Mouse (Mus musculus): ENCODE results near the gene Gm20708. TPM values are rescaled to one million over a fixed set of nuclear protein-coding genes. Genes with fewer than 3 reads are reported as not detected.

Gm20708 gene
- polyA plus RNA-seq, 1 experiment from 2014 or later, result 0.70 TPM

DNA sequence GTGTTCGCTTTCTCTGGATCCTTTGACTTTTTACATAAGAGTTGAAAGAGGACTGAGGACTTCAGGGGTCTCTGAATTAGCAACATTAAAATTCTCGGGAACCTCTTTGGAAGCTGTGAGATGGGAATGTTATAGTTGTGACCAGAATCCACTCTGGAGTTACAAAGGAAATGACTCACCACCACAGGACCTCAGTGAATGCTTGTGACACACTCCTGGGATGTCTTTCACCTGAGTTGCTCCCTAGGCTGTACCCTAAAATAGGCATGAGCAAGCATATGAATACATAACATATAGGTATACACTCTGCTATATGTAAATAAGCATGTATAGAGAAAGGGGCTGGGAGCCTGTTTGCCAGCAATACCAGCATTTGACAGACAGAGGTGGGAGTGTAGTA lies 34.0 kb downstream of the Gm20708 start:
- WGBS, result 87% methylated on average over 2 of the region's 2 CpGs

DNA sequence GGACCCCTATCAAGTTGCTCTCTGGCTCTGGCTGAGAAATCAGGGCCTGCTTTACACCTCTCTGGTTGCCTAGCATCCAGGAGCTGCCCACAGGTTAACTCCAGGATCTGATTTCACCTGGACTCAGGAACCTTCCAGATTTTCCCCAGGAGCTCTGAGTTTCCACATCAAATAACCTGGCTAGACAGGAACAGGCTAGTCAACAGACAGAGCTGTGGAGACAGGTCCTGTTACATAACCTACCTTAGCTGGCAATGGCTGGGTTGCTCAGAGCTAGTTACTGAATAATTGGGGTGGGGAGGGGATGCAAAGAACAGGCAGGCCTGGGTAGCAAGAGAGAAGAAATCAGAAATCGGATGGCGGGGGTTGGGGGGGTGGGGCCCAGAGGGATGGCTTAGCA lies 35.5 kb downstream of the Gm20708 start:
- H3K4me3 ChIP-seq (replicated peaks), result no peak overlapping the region
- no peaks in the 10 kb centered on the region for H3K9me3 ChIP-seq
- 71% methylated on average over 2 of the region's 2 CpGs for WGBS
- H3K9ac ChIP-seq (replicated peaks), result no peak overlapping the region
- no peaks in the 10 kb centered on the region for H3K27me3 ChIP-seq
- no peak overlapping the region for H3K4me2 ChIP-seq (replicated peaks)
- no peak overlapping the region for H3K27ac ChIP-seq
- H3K4me1 ChIP-seq (replicated peaks), result peaks cover 19% of the 10 kb centered on the region
- H3K36me3 ChIP-seq, result no peaks in the 10 kb centered on the region
- no peak for ATAC-seq

More for the DNA sequence above, 34.0 kb downstream of the Gm20708 start:
- Histone ChIP-seq H3K9me3 (no peaks in the 10 kb centered on the region), H3K4me2 (replicated peaks) (no peak overlapping the region), H3K4me1 (replicated peaks) (peaks cover 9% of the 10 kb centered on the region), H3K9ac (replicated peaks) (no peak overlapping the region), H3K27ac (no peak overlapping the region), H3K36me3 (no peaks in the 10 kb centered on the region), H3K4me3 (replicated peaks) (no peak overlapping the region), H3K27me3 (no peaks in the 10 kb centered on the region)
- no peak for ATAC-seq

DNA sequence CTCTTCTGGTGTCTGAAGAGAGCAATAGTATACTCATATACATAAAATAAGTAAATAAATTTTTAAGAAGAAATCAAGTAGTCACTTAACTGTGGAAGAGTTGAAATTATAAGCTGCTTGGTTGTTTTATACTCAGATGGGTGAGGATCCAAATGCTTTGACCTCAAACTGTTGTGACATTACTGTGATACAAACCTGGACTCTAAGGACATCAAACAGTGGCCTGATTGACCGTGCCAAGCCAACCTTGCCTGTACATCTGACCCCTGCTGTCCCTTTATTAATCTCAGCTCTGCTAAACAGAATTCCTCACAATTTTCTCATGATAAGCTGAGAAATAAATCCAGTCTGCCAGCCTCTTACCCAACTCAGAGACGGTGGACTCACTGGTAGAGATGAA lies 36.2 kb downstream of the Gm20708 start:
- no peak overlapping the region for H3K9ac ChIP-seq (replicated peaks)
- WGBS, result 75% methylated on average over 2 of the region's 2 CpGs
- H3K4me2 ChIP-seq (replicated peaks), result no peak overlapping the region
- H3K4me3 ChIP-seq (replicated peaks), result no peak overlapping the region
- no peak for ATAC-seq
- H3K4me1 ChIP-seq (replicated peaks), result peaks cover 25% of the 10 kb centered on the region
- H3K36me3 ChIP-seq, result no peaks in the 10 kb centered on the region
- no peak overlapping the region for H3K27ac ChIP-seq
- H3K27me3 ChIP-seq, result no peaks in the 10 kb centered on the region
- H3K9me3 ChIP-seq, result no peaks in the 10 kb centered on the region

DNA sequence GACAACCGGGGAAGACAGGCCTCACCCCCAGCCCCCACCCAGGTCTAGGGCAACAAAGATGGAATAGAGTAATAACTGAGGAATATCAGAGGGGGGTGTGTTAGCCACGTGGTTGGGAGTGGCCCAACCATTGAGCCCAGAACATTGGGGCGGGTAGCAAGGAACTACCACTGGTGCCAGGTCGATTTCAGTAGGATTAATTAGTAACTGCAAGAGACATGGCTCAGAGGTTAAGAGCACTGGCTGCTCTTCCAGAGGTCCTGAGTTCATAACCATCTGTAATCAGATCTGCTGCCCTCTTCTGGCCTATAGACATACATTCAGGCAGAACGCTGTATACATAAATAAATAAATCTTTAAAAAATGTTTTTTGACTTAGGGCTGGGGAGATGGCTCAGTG lies 37.2 kb downstream of the Gm20708 start:
- no peak for ATAC-seq
- Histone ChIP-seq H3K9ac (replicated peaks) (no peak overlapping the region), H3K4me1 (replicated peaks) (peaks cover 25% of the 10 kb centered on the region), H3K27ac (no peak overlapping the region), H3K9me3 (no peaks in the 10 kb centered on the region), H3K4me2 (replicated peaks) (no peak overlapping the region), H3K27me3 (no peaks in the 10 kb centered on the region), H3K36me3 (no peaks in the 10 kb centered on the region), H3K4me3 (replicated peaks) (no peak overlapping the region)
- 62% methylated on average over 5 of the region's 5 CpGs for WGBS

DNA sequence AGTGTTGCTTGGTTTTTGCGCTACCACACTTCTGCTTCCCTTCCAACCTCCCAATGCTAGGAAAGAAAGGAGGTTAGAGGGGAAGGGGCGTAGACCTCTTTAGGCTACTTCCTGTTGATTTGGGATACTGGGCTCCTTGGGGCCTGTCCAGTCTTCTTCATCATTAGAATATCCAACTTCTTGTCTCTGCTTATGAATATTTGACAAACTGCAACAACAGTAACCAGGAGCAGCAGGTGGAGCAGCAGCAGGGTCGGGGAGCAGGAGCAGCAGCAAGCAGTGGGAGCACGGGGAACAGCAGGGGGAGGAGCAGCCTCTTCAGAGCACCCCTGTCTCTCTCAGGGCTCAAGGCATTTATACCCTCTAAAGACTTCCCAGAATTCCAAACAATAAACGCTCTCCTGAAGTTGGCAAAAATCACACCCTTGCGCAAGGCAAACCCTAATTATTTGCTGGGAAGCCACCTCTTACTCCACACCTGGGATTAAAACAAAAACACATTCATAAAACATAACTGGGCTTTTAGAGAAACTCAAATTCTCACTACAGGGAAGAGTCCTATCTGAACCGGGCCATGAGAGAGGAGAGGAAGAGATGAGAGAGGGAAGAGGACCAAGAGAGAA lies 38.2 kb downstream of the Gm20708 start:
- WGBS, result 81% methylated on average over 7 of the region's 7 CpGs
- no peaks in the 10 kb centered on the region for H3K9me3 ChIP-seq
- H3K4me3 ChIP-seq (replicated peaks), result peak overlapping the region; percentile 62; the same call in 1 of the 2 replicates
- H3K27ac ChIP-seq, result peak overlapping the region; percentile 97
- peaks cover 2% of the 10 kb centered on the region; the same call in 1 of the 2 replicates for H3K36me3 ChIP-seq
- no peak for ATAC-seq
- peak overlapping the region; percentile 88 for H3K4me2 ChIP-seq (replicated peaks)
- H3K9ac ChIP-seq (replicated peaks), result peak overlapping the region; percentile 83; the same call in 1 of the 2 replicates
- H3K27me3 ChIP-seq, result no peaks in the 10 kb centered on the region
- H3K4me1 ChIP-seq (replicated peaks), result peaks cover 25% of the 10 kb centered on the region

DNA sequence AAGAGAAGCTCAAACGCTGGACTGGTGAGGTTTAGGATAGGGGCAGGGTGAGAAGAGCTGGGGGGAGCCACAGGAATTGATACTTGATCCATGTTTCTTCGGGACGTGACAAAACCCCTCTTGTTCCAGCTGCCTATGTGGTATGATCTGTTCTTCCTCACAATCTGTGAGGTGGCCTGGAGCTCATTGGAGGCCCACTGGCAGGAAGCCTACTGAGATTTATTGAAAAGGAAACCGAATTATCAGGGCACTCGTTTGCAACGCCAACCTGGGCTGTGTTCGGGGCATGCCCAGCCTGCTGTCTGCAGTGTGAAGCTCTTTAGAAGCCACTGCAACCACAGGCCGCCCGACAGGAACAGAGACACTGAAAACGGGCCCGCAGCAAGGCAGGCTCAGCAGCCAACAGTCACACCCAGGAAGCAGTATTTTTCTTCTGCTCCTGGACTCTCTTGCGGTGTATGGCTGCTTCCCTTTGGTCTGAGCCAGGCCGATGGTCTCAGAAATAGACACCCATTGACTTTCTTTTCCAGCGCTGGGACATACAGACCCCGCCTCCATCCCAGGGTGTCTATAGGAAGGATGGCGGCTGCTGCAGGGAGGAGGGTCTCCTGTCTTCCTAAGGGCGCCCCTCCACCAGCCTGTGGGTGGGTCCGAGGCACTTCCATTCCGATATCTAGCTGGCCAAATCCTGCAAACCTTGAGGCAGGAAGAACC lies 39.0 kb downstream of the Gm20708 start:
- peak overlapping the region; percentile 62 for H3K4me3 ChIP-seq (replicated peaks)
- peak overlapping the region; percentile 97 for H3K27ac ChIP-seq
- peak; percentile 92 for ATAC-seq
- H3K27me3 ChIP-seq, result no peaks in the 10 kb centered on the region
- H3K9me3 ChIP-seq, result no peaks in the 10 kb centered on the region
- H3K9ac ChIP-seq (replicated peaks), result peak overlapping the region; percentile 83
- peaks cover 7% of the 10 kb centered on the region for H3K36me3 ChIP-seq
- H3K4me1 ChIP-seq (replicated peaks), result peaks cover 25% of the 10 kb centered on the region
- peak overlapping the region; percentile 88 for H3K4me2 ChIP-seq (replicated peaks)
- 14% methylated on average over 19 of the region's 19 CpGs for WGBS

DNA sequence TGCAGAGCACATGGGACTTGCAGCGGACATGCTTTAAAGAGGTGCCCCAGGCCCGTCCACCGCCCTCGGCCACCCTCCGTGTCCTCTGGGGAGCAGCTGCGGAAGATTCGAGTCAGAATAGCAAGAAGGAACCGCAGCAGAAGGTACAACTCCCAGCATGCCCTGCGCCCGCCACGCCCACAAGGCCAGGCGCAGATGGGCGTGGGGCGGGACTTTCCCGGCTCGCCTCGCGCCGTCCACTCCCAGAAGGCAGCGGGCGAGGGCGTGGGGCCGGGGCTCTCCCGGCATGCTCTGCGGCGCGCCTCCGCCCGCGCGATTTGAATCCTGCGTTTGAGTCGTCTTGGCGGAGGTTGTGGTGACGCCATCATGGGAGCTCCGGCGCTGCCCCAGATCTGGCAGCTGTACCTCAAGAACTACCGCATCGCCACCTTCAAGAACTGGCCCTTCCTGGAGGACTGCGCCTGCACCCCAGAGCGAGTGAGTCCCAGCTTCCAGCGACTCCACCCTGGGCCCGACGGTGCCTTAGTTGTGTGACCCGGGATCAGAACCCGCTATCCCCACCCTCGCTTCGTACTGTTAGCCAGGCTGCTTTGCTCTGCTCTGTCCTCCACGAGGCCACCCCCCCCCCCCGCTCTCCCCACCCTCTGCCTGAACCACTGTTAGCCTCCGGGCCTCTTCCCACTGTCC lies 39.7 kb downstream of the Gm20708 start, which contains the start of gene Birc5:
Gene Birc5, plus strand, starts transcription at position 267 of the 687 bp plus-strand sequence.
- H3K9ac ChIP-seq (replicated peaks), result peak within 1 kb of the TSS; percentile 83
- peak within 1 kb of the TSS; percentile 62 for H3K4me3 ChIP-seq (replicated peaks)
- 0% methylated on average over 48 of the region's 51 CpGs for WGBS
- H3K27ac ChIP-seq, result peak within 1 kb of the TSS; percentile 97
- peaks cover 25% of the 10 kb centered on the region for H3K4me1 ChIP-seq (replicated peaks)
- peaks cover 13% of the 10 kb centered on the region for H3K36me3 ChIP-seq
- H3K9me3 ChIP-seq, result no peaks in the 10 kb centered on the region
- H3K4me2 ChIP-seq (replicated peaks), result peak within 1 kb of the TSS; percentile 88
- no peaks in the 10 kb centered on the region for H3K27me3 ChIP-seq
- peak; percentile 94 for ATAC-seq

DNA sequence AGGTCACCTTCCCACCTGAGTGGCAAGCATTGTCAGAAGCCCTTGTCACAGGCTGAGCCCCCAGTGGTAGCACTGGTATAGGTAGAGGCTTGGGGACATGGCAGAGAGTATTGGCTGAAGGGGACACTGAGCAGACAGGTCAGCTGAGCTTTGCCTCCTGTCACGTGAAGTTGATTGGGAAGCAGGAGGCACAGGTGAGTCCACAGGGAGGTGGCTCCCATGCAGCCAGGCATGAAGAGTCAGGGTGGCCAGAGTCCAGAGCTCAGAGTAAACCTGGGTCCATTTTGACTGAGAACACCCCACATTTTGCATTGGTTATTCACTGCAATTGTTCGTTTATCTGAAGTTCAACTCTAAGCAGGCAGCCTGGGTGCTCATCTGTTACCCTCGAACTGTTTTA lies 43.4 kb downstream of the Gm20708 start:
- Histone ChIP-seq H3K36me3 (peaks cover 43% of the 10 kb centered on the region), H3K9ac (replicated peaks) (no peak overlapping the region), H3K4me1 (replicated peaks) (peaks cover 22% of the 10 kb centered on the region), H3K4me2 (replicated peaks) (no peak overlapping the region), H3K27me3 (no peaks in the 10 kb centered on the region), H3K9me3 (no peaks in the 10 kb centered on the region), H3K4me3 (replicated peaks) (no peak overlapping the region), H3K27ac (no peak overlapping the region)
- 95% methylated on average over 3 of the region's 3 CpGs for WGBS
- ATAC-seq, result no peak

DNA sequence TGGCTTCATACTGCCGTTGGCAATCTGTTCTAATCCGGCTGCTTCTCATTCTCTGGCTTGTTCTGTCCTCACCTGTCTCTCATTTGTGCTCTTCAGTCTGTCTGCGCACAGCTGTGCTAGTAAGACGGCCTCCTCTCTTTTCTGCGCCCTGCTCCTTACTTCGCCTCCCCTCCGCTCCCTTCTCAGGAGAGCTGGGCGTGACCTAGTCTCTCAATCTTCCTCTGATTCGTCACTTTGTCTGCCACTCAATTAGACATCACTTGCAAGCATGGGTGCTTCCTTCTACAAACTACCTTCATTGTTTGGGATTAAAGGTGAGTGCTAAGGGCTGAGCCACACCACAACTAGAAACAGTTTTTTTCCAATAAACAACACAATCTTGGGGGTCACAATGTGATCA lies 44.8 kb downstream of the Gm20708 start:
- WGBS, result 93% methylated on average over 9 of the region's 9 CpGs
- H3K36me3 ChIP-seq, result peaks cover 43% of the 10 kb centered on the region

DNA sequence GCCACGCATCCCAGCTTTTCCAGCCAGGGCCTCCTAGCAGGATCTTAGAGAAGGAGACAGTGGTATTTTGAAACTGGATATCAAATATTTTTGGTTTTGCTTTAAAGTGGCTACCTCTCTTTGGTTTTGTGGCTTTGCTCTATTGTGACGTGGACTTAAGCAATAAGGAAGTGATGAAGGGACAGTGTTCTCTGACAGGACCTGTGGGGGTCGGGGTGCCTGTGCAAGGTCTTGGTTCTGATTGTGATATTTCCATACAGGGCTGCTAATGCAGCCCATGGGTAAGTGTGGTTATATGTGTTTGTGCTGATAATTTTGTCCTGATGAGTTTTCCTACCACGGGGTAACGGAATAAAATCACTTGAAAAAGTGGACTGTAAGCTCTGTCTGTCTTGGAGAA lies 45.9 kb downstream of the Gm20708 start:
- 94% methylated on average over 5 of the region's 5 CpGs for WGBS
- ATAC-seq, result no peak
- H3K4me1 ChIP-seq (replicated peaks), result peaks cover 3% of the 10 kb centered on the region
- no peak overlapping the region for H3K4me3 ChIP-seq (replicated peaks)
- H3K4me2 ChIP-seq (replicated peaks), result no peak overlapping the region
- no peaks in the 10 kb centered on the region for H3K9me3 ChIP-seq
- peaks cover 19% of the 10 kb centered on the region for H3K27me3 ChIP-seq
- no peak overlapping the region for H3K9ac ChIP-seq (replicated peaks)
- H3K27ac ChIP-seq, result no peak overlapping the region
- H3K36me3 ChIP-seq, result peaks cover 43% of the 10 kb centered on the region

More for the DNA sequence above, 44.8 kb downstream of the Gm20708 start:
- no peaks in the 10 kb centered on the region for H3K9me3 ChIP-seq
- no peak overlapping the region for H3K4me2 ChIP-seq (replicated peaks)
- no peak overlapping the region for H3K4me3 ChIP-seq (replicated peaks)
- peaks cover 8% of the 10 kb centered on the region for H3K27me3 ChIP-seq
- peaks cover 14% of the 10 kb centered on the region for H3K4me1 ChIP-seq (replicated peaks)
- H3K27ac ChIP-seq, result no peak overlapping the region
- no peak overlapping the region for H3K9ac ChIP-seq (replicated peaks)
- ATAC-seq, result no peak

DNA sequence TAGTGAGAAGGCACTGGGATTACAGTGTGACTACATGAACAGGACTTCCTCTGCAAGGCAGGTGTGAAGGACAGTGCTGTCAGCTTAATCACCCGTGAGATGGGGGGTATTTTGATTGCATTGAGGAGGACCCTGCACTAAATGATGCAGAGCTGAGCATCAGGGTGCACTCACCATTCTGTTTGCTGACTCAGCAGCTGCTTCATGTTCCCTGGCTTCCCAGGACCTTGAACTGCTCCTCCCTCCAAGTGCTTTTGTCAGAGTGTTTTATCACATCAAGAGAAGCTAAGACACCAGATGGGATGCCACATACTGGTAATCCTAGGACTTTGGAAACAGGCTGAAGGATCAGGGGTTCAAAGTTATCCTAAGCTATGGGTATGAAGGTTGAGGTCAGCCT lies 46.5 kb downstream of the Gm20708 start:
- H3K4me3 ChIP-seq (replicated peaks), result no peak overlapping the region
- 0 out of 2 replicates have a peak overlapping the region, but pooled peaks have one; percentile 10 for H3K9ac ChIP-seq (replicated peaks)
- WGBS, result 86% methylated on average over 1 of the region's 1 CpGs
- H3K4me2 ChIP-seq (replicated peaks), result no peak overlapping the region
- no peak for ATAC-seq
- peaks cover 6% of the 10 kb centered on the region for H3K4me1 ChIP-seq (replicated peaks)
- H3K36me3 ChIP-seq, result peaks cover 43% of the 10 kb centered on the region
- no peaks in the 10 kb centered on the region for H3K9me3 ChIP-seq
- peaks cover 25% of the 10 kb centered on the region for H3K27me3 ChIP-seq
- no peak overlapping the region for H3K27ac ChIP-seq

DNA sequence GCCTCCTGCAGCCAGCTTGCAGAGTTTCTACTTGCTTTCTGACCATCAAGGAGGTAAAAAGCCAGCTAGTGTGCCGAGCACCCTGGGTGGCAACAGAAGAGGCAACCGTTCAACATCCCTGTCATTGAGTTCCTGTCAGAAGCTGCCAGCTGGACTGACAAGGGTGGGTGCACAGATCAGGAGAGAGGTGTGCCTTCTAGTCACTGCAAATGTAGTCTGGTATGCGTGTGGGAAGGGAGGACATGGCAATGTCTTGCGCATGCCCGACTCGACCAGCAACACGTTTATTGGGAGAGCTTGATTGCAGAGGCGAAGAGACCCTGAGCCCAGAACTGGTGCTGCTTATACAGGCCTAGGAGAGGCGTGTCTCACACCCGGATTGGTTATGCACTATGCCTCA lies 48.0 kb downstream of the Gm20708 start:
- no peak for ATAC-seq
- no peak overlapping the region for H3K9ac ChIP-seq (replicated peaks)
- WGBS, result 95% methylated on average over 10 of the region's 10 CpGs
- no peak overlapping the region for H3K27ac ChIP-seq
- peaks cover 6% of the 10 kb centered on the region for H3K4me1 ChIP-seq (replicated peaks)
- peaks cover 43% of the 10 kb centered on the region for H3K36me3 ChIP-seq
- H3K9me3 ChIP-seq, result no peaks in the 10 kb centered on the region
- H3K4me2 ChIP-seq (replicated peaks), result no peak overlapping the region
- peaks cover 40% of the 10 kb centered on the region for H3K27me3 ChIP-seq
- H3K4me3 ChIP-seq (replicated peaks), result no peak overlapping the region
